Mouse (Mus musculus) limb, embryonic 15.5 days (tissue): ENCODE results near the gene Doc2b. TPM values are rescaled to one million over a fixed set of nuclear protein-coding genes. Genes with fewer than 3 reads are reported as not detected.
"Not testable (repeated sequence)": the region's sequence is repeated elsewhere in the genome, so short reads cannot be mapped to it uniquely, and the experiment has no call there.

Source experiments
- ATAC-seq: fragments of 200-750 bp; cut with Nextera tagmentation; 2 replicates; pipeline ENCODE4 v1.8.0; 2017; ENCODE audit warnings: low read depth, moderate TSS enrichment; ENCODE audit not compliant: insufficient number of reproducible peaks, low FRiP score, low TSS enrichment
- H3K27ac ChIP-seq: fragments of 300-500 bp; sonication (generic); 2 replicates; pipeline ENCODE4 v1.5.1; 2015; ENCODE audit warnings: moderate library complexity, mild to moderate bottlenecking, inconsistent platforms
- H3K27me3 ChIP-seq: fragments of 300-500 bp; sonication (generic); 2 replicates; pipeline ENCODE4 v1.6.1; 2015; ENCODE audit warnings: inconsistent platforms
- H3K36me3 ChIP-seq: fragments of 300-500 bp; sonication (generic); 2 replicates; pipeline ENCODE4 v1.6.1; 2015; ENCODE audit warnings: inconsistent platforms
- H3K4me1 ChIP-seq: fragments of 300-500 bp; sonication (generic); 2 replicates; pipeline ENCODE4 v1.6.1; 2015; ENCODE audit warnings: inconsistent platforms
- H3K4me2 ChIP-seq: fragments of 300-500 bp; sonication (generic); 2 replicates; pipeline ENCODE4 v1.6.1; 2015; ENCODE audit warnings: mild to moderate bottlenecking, inconsistent platforms
- H3K4me3 ChIP-seq: fragments of 300-500 bp; sonication (generic); 2 replicates; pipeline ENCODE4 v1.5.1; 2015; ENCODE audit warnings: mild to moderate bottlenecking, inconsistent platforms
- H3K9ac ChIP-seq: fragments of 300-500 bp; sonication (generic); 2 replicates; pipeline ENCODE4 v1.6.1; 2015; ENCODE audit warnings: inconsistent platforms
- H3K9me3 ChIP-seq: fragments of 300-500 bp; sonication (generic); 2 replicates; pipeline ENCODE4 v1.6.1; 2016; ENCODE audit warnings: inconsistent platforms
- WGBS: fragments of 180-500 bp; shearing (Covaris S2); methylation state at CpG from one replicate; pipeline ENCODE4 v1.1.7; 2015; 5-methylcytosine and 5-hydroxymethylcytosine counted together
- polyA plus RNA-seq: library from polyadenylated mRNA; unstranded; fragments of >200 nt; fragmentation: Nextera tagmentation; extraction: Ambion mirVana; gene quantifications from 2 replicates; pipeline ENCODE4 v1.2.1, GENCODE M21; 2015

The Doc2b gene
- polyA plus RNA-seq, 1 experiment from 2014 or later: 1.6 TPM

DNA sequence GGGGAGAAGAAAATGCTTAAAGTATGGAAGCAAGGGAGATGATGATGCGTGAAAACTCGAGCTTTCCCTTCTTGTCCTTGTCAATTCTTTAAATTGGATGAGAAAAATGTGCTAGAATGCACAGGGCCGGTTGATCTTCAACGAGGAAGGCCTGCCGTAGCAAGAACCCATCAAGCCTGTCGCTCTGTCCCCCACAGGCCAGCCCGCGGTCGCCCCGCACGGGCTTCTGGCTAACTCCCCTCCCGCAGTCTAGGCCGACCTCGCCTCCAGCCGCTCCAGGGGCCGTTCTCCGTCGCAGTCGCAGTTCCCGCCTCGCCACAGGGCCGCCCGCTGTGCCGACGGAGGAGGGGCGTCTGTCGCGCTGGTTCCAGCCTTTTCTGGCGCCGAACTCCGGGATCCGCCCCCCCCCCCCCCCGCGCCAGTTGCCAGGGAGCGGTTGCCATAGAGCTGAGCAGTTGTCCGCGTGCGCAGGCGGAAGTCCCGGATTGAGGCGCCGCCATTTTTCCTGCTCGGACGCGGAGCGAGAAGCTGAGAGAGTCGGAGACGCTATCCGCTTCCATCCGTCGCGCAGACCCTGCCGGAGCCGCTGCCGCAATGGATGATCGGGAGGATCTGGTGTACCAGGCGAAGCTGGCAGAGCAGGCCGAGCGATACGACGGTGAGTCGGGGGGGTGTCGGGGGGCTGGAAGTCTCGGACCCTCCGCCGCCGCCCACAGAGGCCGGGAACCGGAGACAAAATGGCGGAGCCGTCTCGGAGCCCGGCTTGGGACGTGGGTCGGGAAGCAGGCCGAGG lies 63.2 kb downstream of the Doc2b start, which contains the start of gene Ywhae:
Gene Ywhae (plus strand): TSS at position 436 of the 793 bp plus-strand sequence.
- peak within 1 kb of the TSS; percentile 98 for H3K27ac ChIP-seq
- H3K9ac ChIP-seq: peak within 1 kb of the TSS; percentile 97
- H3K4me3 ChIP-seq: peak within 1 kb of the TSS; percentile 83
- peak; percentile 93 for ATAC-seq
- H3K9me3 ChIP-seq: no peaks in the 10 kb centered on the region
- peaks cover 32% of the 10 kb centered on the region for H3K4me1 ChIP-seq
- under 1% methylated on average over 75 of the region's 76 CpGs for WGBS
- no peaks in the 10 kb centered on the region for H3K27me3 ChIP-seq
- H3K4me2 ChIP-seq: peak within 1 kb of the TSS; percentile 84
- H3K36me3 ChIP-seq: 0 out of 2 replicates have a peak, but pooled peaks cover 2% of the 10 kb centered on the region

DNA sequence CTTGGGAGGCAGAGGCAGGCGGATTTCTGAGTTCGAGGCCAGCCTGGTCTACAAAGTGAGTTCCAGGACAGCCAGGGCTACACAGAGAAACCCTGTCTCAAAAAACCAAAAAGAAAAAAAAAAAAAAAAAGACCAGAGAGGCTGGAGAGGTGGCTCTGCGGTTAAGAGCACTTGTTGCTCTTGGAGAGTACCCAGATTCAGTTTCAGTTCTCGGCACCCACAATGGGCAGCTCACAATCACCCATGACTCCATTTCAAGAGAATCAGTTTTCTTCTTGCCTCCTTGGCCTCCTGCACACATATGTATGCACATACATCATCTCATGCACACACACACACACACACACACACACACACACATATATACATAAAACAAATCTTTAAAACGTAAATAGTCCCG lies 68.2 kb downstream of the Doc2b start:
- not testable (repeated sequence) for H3K27ac ChIP-seq, H3K4me2 ChIP-seq, H3K9me3 ChIP-seq, H3K9ac ChIP-seq, H3K4me3 ChIP-seq, H3K4me1 ChIP-seq, H3K27me3 ChIP-seq, ATAC-seq, H3K36me3 ChIP-seq
- 85% methylated on average over 6 of the region's 6 CpGs for WGBS

DNA sequence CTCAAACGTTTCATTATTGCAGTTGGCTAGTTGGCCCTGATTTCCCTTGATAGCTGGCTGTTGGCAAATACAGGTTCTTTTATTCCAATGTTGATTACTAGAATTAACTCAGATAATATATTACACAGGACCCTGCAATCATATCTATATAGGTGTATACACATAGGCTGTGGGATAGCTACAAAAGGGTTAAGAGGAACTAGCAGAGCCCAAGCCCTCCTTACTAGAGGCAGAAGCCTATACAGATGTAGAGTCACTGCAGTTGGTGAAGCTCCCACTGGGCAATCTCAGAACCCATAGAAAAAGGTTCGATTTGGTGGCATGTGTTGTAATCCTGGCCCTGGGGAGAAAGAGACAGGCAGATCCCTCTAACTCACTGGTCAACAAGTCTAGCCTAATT lies 68.7 kb downstream of the Doc2b start:
- Histone ChIP-seq H3K36me3 (no peaks in the 10 kb centered on the region), H3K4me3 (no peak overlapping the region), H3K4me1 (peaks cover 6% of the 10 kb centered on the region; the same call in 1 of the 2 replicates), H3K27me3 (no peaks in the 10 kb centered on the region), H3K9ac (no peak overlapping the region), H3K27ac (no peak overlapping the region), H3K9me3 (no peaks in the 10 kb centered on the region), H3K4me2 (no peak overlapping the region)
- 66% methylated on average over 2 of the region's 2 CpGs for WGBS
- ATAC-seq: no peak

DNA sequence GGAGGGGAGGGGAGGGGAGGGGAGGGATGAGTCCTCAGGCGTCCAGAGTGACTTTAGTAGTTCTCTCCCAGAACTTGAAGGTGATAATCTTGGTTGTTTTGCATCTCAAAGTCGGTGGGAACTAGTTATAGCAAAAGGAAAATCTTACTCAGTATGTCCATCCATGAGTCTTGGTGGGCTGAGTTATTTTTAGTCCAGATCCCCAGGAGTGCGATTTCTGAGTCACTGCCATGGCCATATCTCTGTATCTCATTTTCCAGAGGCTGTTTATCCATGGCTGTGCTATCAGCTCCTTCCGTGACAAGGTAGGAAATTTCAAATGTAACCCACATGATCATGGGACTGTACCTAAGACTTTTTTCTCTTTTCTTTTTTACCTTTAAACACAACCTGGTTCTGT lies 73.5 kb downstream of the Doc2b start:
- no peak for ATAC-seq
- H3K4me2 ChIP-seq: no peak overlapping the region
- 55% methylated on average over 4 of the region's 4 CpGs for WGBS
- H3K4me3 ChIP-seq: no peak overlapping the region
- no peaks in the 10 kb centered on the region for H3K36me3 ChIP-seq
- no peak overlapping the region for H3K27ac ChIP-seq
- 0 out of 2 replicates have a peak, but pooled peaks cover 3% of the 10 kb centered on the region for H3K9me3 ChIP-seq
- H3K9ac ChIP-seq: no peak overlapping the region
- H3K4me1 ChIP-seq: no peaks in the 10 kb centered on the region
- H3K27me3 ChIP-seq: no peaks in the 10 kb centered on the region

Other genes with a start within 250 kb of the Doc2b start
- gene Pitpna, start 208.0 kb downstream of the Doc2b start, polyA plus RNA-seq: 61.4 and 65.4 TPM in 2 replicates
- gene Inpp5k, start 165.1 kb downstream of the Doc2b start, polyA plus RNA-seq: 22.3 and 28.3 TPM in 2 replicates
- 63.8 and 66.7 TPM in 2 replicates for gene Myo1c, start 145.5 kb downstream of the Doc2b start, polyA plus RNA-seq
- gene Crk, start 116.8 kb downstream of the Doc2b start, polyA plus RNA-seq: 109 and 117 TPM in 2 replicates
- 697 and 700 TPM in 2 replicates for gene Ywhae, start 63.2 kb downstream of the Doc2b start, polyA plus RNA-seq
- gene Rph3al, start 142.4 kb upstream of the Doc2b start, polyA plus RNA-seq: 1.9 and 2.5 TPM in 2 replicates
- gene 1700016K19Rik, start 203.9 kb upstream of the Doc2b start, polyA plus RNA-seq: 0.84 and 1.1 TPM in 2 replicates
- 51.0 and 59.4 TPM in 2 replicates for gene Rflnb, start 231.7 kb upstream of the Doc2b start, polyA plus RNA-seq